Mouse (Mus musculus) megakaryocyte, embryonic 14.5 days (primary cell): ENCODE data around the gene Ltk. TPM values are rescaled to one million over a fixed set of nuclear protein-coding genes. Genes with fewer than 3 reads are reported as not detected.
"Not testable (repeated sequence)": the region's sequence is repeated elsewhere in the genome, so short reads cannot be mapped to it uniquely, and the experiment has no call there.

Experiments used
- H3K27me3 ChIP-seq: replicated peaks from 2 replicates; pipeline ENCODE3; 2012; ENCODE audit warnings: inconsistent platforms
- H3K36me3 ChIP-seq: replicated peaks from 2 replicates; pipeline ENCODE3; 2012; ENCODE audit warnings: low read length, inconsistent platforms, mixed read lengths
- H3K4me1 ChIP-seq: 2 replicates; pipeline ENCODE4 v1.6.1; 2012; ENCODE audit warnings: inconsistent platforms
- H3K4me3 ChIP-seq: replicated peaks from 2 replicates; pipeline ENCODE3; 2012; ENCODE audit warnings: moderate library complexity, mild to moderate bottlenecking, inconsistent platforms
- H3K9me3 ChIP-seq: 2 replicates; pipeline ENCODE4 v1.6.1; 2012; ENCODE audit warnings: inconsistent platforms
- FLI1 ChIP-seq: IDR thresholded peaks from 2 replicates; pipeline ENCODE4 v1.6.1; 2012; ENCODE audit warnings: low read length, inconsistent platforms, mixed read lengths
- GATA1 ChIP-seq: IDR thresholded peaks from 3 replicates; pipeline ENCODE4 v1.6.1; 2012; ENCODE audit warnings: mixed read lengths, low read length, inconsistent platforms, borderline replicate concordance
- polyA plus RNA-seq: library from polyadenylated mRNA; stranded (reverse); fragments of >175 nt; gene quantifications from 2 replicates; pipeline ENCODE4 v1.2.3, GENCODE M21; 2012; ENCODE audit warnings: low replicate concordance; ENCODE audit not compliant: insufficient read depth

Gene Ltk
- polyA plus RNA-seq, 1 experiment, result 0.25 TPM

DNA sequence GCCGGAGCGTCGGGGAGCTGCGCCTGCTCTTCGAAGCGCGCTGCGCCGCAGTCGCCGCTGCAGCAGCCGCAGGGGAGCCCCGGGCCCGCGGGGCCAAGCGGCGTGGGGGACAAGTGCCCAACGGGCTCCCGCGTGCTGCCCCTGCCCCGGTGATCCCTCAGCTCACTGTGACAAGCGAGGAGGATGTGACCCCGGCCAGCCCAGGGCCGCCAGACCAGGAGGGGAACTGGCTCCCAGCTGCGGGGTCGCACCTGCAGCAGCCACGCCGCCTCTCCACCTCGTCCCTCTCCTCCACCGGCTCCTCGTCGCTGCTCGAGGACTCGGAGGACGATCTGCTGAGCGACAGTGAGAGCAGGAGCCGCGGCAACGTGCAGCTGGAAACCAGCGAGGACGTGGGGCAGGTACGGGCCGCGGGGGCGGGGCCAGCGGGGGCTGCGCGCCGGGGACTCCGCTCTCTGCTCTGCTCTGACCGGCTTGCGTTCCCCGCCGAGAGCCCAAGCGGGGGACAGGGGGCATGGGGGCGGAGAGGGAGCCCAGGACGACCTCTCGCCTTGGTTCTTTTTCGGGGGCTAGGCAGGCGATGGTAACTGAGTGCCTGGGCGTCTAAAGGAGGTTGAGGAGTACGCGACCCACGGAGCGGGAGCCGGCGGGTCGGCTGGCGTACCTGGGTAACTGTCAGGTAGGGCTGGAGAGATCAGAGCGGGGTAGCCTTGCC is 17.6 kb downstream of the Ltk start:
- no peak for TF ChIP-seq GATA1
- peaks cover 48% of the 10 kb centered on the region for H3K4me1 ChIP-seq
- H3K36me3 ChIP-seq, result no peaks in the 10 kb centered on the region
- no peaks in the 10 kb centered on the region for H3K9me3 ChIP-seq
- H3K27me3 ChIP-seq, result peaks cover 44% of the 10 kb centered on the region
- H3K4me3 ChIP-seq, result peak overlapping the region; percentile 97

DNA sequence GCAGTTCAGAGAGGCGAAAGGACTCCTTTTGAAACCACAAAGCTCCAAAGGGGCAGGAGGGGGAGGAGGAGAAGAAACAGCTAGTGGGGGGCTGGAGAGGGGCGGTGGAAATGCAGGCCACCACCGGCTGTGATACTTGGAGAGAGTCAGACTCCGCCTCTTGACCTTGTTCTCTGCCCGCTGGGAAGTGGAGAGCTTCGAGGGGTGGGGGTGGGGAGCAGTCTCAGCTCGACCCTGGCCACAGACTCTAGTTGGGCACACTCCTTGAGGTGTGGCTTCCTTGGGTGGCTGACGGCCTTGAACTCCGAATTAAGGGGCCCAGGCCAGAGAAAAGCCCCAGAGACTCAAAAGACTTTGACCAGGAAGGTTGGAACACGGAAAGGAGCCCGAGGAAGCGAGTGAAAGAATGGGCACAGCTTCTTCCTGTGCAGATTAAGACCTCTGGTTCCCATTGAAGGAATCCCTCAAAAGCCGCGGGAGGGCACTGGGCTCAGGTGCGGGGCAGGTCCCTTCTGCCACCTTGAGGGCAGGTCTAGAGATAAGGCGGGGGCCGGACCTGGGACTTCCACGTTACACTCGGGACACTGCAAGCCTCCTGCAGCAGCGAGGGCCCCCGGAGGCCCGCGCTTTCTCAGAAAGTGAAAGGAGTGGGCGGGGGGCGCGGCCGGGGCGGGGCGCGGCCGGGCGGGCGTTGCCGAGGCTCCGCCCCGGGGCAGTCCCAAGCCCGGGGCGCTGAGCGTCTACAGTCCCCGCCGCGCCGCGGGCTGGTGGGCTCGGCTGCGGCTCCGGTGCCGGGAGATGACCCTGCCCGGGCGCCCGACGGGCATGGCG is 18.4 kb downstream of the Ltk start, which contains the start of gene Itpka:
TSS of gene Itpka (plus strand) at position 757 of the 831 bp plus-strand sequence.
- Histone ChIP-seq H3K4me3 (peak within 1 kb of the TSS; percentile 97), H3K27me3 (peaks cover 47% of the 10 kb centered on the region), H3K4me1 (peaks cover 48% of the 10 kb centered on the region), H3K9me3 (no peaks in the 10 kb centered on the region), H3K36me3 (no peaks in the 10 kb centered on the region)
- TF ChIP-seq GATA1 (no peak), FLI1 (no peak)

GRCm38 (mm10) chr2:119740567-119740966 is 19.7 kb downstream of the Ltk start:
- Histone ChIP-seq H3K36me3 (peaks cover 2% of the 10 kb centered on the region), H3K9me3 (no peaks in the 10 kb centered on the region), H3K27me3 (peaks cover 39% of the 10 kb centered on the region), H3K4me3 (peak overlapping the region; percentile 97), H3K4me1 (peaks cover 48% of the 10 kb centered on the region)
- no peak for TF ChIP-seq FLI1

- Histone ChIP-seq H3K36me3 (peaks cover 37% of the 10 kb centered on the region), H3K27me3 (peaks cover 13% of the 10 kb centered on the region), H3K4me1 (peaks cover 21% of the 10 kb centered on the region), H3K4me3 (no peak overlapping the region), H3K9me3 (no peaks in the 10 kb centered on the region)
- TF ChIP-seq FLI1, result no peak
- TF ChIP-seq GATA1, result no peak
These were observed 23.1 kb downstream of the Ltk start for GRCm38 (mm10) chr2:119737124-119737523.

- H3K36me3 ChIP-seq, result peaks cover 97% of the 10 kb centered on the region
- H3K9me3 ChIP-seq, result no peaks in the 10 kb centered on the region
These were observed 29.5 kb downstream of the Ltk start for GRCm38 (mm10) chr2:119730735-119731134.

DNA sequence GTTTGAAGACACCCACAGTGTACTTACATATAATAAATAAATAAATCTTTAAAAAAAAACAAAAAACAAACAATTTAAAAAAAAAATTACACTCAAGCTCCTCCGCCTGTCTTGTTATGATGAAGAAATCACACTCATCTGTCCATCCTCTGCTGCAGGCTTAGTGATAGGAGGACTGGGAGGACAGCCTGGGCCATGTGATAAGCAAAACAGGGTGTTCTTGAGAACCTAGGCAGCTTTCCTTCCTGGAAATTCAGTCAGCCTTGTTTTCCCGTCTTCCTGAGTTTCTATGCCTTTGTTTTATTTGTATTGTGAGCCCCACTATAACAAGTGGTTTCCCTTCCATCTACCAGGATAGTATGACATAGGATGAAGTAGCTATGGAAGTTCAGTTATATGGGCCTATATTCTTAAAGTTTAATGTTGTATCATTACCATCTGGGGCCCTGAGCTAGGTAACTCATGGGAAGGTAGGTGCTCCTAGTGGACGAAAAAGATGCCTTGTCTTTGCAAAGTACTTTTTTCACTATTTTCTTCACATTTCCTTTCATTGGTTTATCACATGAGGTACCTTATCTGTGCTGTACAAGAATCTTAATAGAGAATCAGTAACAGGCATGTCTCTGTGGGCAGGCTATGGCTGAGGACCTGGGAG is 32.3 kb downstream of the Ltk start:
- H3K27me3 ChIP-seq, result no peaks in the 10 kb centered on the region
- peaks cover 91% of the 10 kb centered on the region for H3K36me3 ChIP-seq
- H3K4me1 ChIP-seq, result no peaks in the 10 kb centered on the region
- TF ChIP-seq GATA1 (no peak), FLI1 (no peak)
- H3K9me3 ChIP-seq, result no peaks in the 10 kb centered on the region
- H3K4me3 ChIP-seq, result no peak overlapping the region

More at GRCm38 (mm10) chr2:119730735-119731134, 29.5 kb downstream of the Ltk start:
- TF ChIP-seq FLI1, result no peak
- TF ChIP-seq GATA1, result no peak
- no peak overlapping the region for H3K4me3 ChIP-seq
- H3K27me3 ChIP-seq, result no peaks in the 10 kb centered on the region
- no peaks in the 10 kb centered on the region for H3K4me1 ChIP-seq

- Histone ChIP-seq H3K9me3 (no peaks in the 10 kb centered on the region), H3K36me3 (peaks cover 90% of the 10 kb centered on the region), H3K4me1 (no peaks in the 10 kb centered on the region), H3K27me3 (no peaks in the 10 kb centered on the region), H3K4me3 (no peak overlapping the region)
- TF ChIP-seq GATA1 (no peak), FLI1 (no peak)
These were observed 39.2 kb downstream of the Ltk start for GRCm38 (mm10) chr2:119721070-119721469.

DNA sequence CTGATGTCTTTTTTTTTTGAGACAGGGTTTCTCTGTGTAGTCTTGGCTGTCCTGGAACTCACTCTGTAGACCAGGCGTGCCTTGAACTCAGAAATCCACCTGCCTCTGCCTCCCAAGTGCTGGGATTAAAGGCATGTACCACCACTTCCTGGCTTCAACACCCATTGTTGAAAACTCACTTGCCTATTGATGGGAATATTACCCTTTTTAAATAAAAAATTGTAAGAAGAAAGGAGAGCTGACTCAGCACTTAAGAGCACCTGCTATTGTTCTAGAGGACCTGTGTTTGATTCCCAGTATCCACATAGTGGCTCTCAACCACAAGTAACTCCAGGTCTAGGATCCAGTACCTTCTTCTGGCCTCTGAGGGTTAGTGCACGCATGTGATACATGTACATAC is 44.4 kb downstream of the Ltk start:
- H3K36me3 ChIP-seq, result peaks cover 91% of the 10 kb centered on the region
- not testable (repeated sequence) for H3K4me3 ChIP-seq, H3K27me3 ChIP-seq, H3K9me3 ChIP-seq, H3K4me1 ChIP-seq

GRCm38 (mm10) chr2:119710011-119710410 is 50.2 kb downstream of the Ltk start:
- Histone ChIP-seq H3K9me3 (no peaks in the 10 kb centered on the region), H3K4me1 (no peaks in the 10 kb centered on the region), H3K36me3 (peaks cover 86% of the 10 kb centered on the region), H3K27me3 (no peaks in the 10 kb centered on the region), H3K4me3 (no peak overlapping the region)
- TF ChIP-seq FLI1 (no peak), GATA1 (no peak)

DNA sequence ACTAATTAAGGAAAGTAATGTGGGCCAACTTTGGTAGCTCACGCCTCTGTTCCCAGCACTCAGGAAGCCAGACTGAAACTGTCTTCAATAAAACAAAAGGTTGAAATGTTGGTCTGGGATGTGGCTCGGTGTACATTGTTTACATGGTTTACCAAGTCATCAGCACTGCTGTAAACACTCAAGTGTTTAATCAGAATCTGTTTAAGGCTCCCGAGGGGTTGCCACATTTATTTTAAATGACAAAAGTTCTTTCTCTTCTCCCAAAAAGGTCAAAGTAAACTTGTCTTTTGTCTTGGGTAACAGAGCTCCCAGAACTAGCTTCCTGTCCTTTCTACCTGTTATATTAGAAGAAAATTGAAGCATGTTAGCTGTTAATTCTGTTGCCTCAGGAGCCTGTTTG is 52.6 kb downstream of the Ltk start:
- Histone ChIP-seq H3K36me3 (peaks cover 84% of the 10 kb centered on the region), H3K27me3 (no peaks in the 10 kb centered on the region), H3K4me3 (no peak overlapping the region), H3K9me3 (no peaks in the 10 kb centered on the region), H3K4me1 (peaks cover 8% of the 10 kb centered on the region; the same call in 1 of the 2 replicates)
- no peak for TF ChIP-seq FLI1
- TF ChIP-seq GATA1, result no peak
